Mouse (Mus musculus) midbrain, embryonic 14.5 days (tissue): ENCODE data around the gene Zswim7. TPM values are rescaled to one million over a fixed set of nuclear protein-coding genes. Genes with fewer than 3 reads are reported as not detected.

Source experiments
- ATAC-seq: fragments of 200-750 bp; cut with Nextera tagmentation; 2 replicates; pipeline ENCODE4 v1.8.0; 2017; ENCODE audit warnings: moderate number of reproducible peaks, moderate library complexity; ENCODE audit not compliant: low FRiP score, low TSS enrichment
- DNase-seq: peaks from one replicate; pipeline ENCODE4 v3.0.0-alpha.2; 2015
- H3K27ac ChIP-seq: fragments of 300-500 bp; sonication (generic); replicated peaks from 2 replicates; pipeline ENCODE4 v1.5.1; 2014; ENCODE audit warnings: mild to moderate bottlenecking, low read depth, low read length, moderate library complexity
- H3K27me3 ChIP-seq: fragments of 300-500 bp; sonication (generic); 2 replicates; pipeline ENCODE4 v1.6.1; 2014; ENCODE audit warnings: low read length, control low read depth, mixed read lengths; ENCODE audit not compliant: control insufficient read depth, insufficient read depth
- H3K36me3 ChIP-seq: fragments of 300-500 bp; sonication (generic); 2 replicates; pipeline ENCODE4 v1.6.1; 2014; ENCODE audit warnings: low read length, control low read depth; ENCODE audit not compliant: control insufficient read depth, insufficient read depth
- H3K4me1 ChIP-seq: fragments of 300-500 bp; sonication (generic); 2 replicates; pipeline ENCODE4 v1.6.1; 2014; ENCODE audit warnings: mild to moderate bottlenecking, antibody characterized with exemption, low read length, control low read depth; ENCODE audit not compliant: control insufficient read depth, insufficient read depth
- H3K4me2 ChIP-seq: fragments of 300-500 bp; sonication (generic); 2 replicates; pipeline ENCODE4 v1.6.1; 2014; ENCODE audit warnings: mild to moderate bottlenecking, low read length, moderate library complexity
- H3K4me3 ChIP-seq: fragments of 300-500 bp; sonication (generic); replicated peaks from 2 replicates; pipeline ENCODE4 v1.5.1; 2014; ENCODE audit warnings: low read depth, low read length
- H3K9ac ChIP-seq: fragments of 300-500 bp; sonication (generic); replicated peaks from 2 replicates; pipeline ENCODE4 v1.6.1; 2014; ENCODE audit warnings: mild to moderate bottlenecking, low read length, moderate library complexity
- H3K9me3 ChIP-seq: fragments of 300-500 bp; sonication (generic); 2 replicates; pipeline ENCODE4 v1.6.1; 2016; ENCODE audit warnings: low read length, control low read depth, mixed read lengths; ENCODE audit not compliant: control insufficient read depth
- WGBS: fragments of 180-500 bp; shearing (Covaris S2); extraction: QIAGEN DNeasy Blood & Tissue Kit; methylation state at CpG from one replicate; pipeline ENCODE4 v1.1.7; 2014; 5-methylcytosine and 5-hydroxymethylcytosine counted together
- polyA plus RNA-seq: library from polyadenylated mRNA; unstranded; fragments of >200 nt; fragmentation: Nextera tagmentation; extraction: Ambion mirVana; gene quantifications from 2 replicates; pipeline ENCODE4 v1.2.1, GENCODE M21; 2014

The Zswim7 gene
- polyA plus RNA-seq, 1 experiment from 2014 or later = 11.3 TPM

DNA sequence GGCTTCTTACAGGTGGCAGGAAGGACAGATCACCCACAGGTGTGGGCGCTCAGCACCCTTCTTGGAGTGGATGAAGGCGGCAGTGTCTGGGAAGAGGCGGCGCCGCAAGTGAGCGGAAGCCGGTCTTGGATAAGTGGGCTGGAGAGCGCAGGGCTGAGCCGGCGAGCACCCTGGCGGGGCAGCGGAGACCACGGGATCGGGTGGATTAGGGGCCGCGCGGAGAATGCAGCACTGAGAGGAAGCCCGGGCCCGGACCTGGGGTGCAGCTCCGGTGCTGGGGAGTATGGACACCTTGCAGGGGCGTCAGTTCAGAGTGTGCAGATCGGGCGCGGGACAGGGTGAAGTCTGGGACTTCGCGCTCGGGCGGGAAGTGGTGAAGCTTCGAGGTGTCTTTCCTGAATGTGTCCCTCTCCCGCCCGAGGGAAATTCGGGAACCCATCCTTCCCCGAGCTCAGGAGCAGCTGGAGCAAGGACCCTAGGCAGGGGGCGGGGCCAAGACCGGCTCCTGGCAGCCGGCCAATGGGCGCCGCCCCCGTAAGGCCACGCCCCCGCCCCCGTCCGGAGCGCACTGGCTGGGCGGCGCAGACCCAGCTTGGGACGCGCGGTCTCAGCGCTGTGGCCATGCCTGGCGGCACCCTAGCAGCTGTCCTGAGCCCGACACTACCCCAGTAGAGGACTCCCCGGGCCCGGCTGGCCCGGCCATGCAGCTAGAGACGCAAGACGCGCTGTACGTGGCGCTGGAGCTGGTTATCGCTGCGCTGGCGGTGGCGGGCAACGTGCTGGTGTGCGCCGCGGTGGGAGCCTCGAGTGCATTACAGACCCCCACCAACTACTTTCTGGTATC, 32.6 kb downstream of the Zswim7 start, which contains the start of gene Adora2b:
Adora2b (plus strand) TSS at position 584 of the 844 bp plus-strand sequence.
- Histone ChIP-seq H3K4me3 (peak within 1 kb of the TSS; percentile 62), H3K4me1 (0 out of 2 replicates have a peak, but pooled peaks cover 10% of the 10 kb centered on the region), H3K9me3 (no peaks in the 10 kb centered on the region), H3K27me3 (peaks cover 29% of the 10 kb centered on the region), H3K4me2 (peak within 1 kb of the TSS; percentile 99), H3K27ac (no peak within 1 kb of the TSS), H3K9ac (peak within 1 kb of the TSS; percentile 44), H3K36me3 (no peaks in the 10 kb centered on the region)
- WGBS = under 1% methylated on average over 69 of the region's 69 CpGs
- ATAC-seq (peak; percentile 83), DNase-seq (peak; percentile 88)

DNA sequence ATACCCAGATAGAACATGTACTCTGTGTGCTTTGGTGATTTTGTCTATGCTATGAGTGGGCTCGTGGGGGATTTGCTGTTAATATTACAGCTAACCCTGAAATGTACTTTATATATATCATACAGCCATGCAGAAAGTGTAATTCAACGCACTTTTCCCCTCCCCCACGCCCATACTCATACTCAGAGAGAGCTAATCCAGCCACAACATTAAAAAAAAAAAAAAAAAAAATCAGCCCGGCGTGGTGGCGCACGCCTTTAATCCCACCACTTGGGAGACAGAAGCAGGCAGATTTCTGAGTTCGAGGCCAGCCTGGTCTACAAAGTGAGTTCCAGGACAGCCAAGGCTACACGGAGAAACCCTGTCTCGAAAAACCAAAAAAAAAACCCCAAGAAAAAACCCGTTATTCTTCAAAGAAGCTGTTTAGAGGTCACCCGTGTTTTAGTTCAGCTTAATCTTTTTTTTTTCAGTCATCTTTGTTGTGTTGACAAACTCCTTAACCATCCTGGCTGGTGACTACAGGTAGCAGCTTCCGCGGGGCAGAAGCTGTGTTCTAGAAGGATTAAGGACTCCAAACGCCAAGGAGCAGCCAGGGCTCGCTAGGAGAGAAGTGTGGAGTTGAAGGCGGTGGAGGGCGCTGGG, 33.3 kb downstream of the Zswim7 start:
- no peaks in the 10 kb centered on the region for H3K36me3 ChIP-seq
- WGBS = 40% methylated on average over 18 of the region's 18 CpGs
- peaks cover 29% of the 10 kb centered on the region for H3K27me3 ChIP-seq
- DNase-seq (peak; percentile 4), ATAC-seq (no peak)
- H3K4me2 ChIP-seq = peak overlapping the region; percentile 99
- H3K4me3 ChIP-seq = peak overlapping the region; percentile 62
- no peaks in the 10 kb centered on the region for H3K9me3 ChIP-seq
- no peak overlapping the region for H3K27ac ChIP-seq
- H3K9ac ChIP-seq = peak overlapping the region; percentile 44; the same call in 1 of the 2 replicates
- H3K4me1 ChIP-seq = 0 out of 2 replicates have a peak, but pooled peaks cover 10% of the 10 kb centered on the region

DNA sequence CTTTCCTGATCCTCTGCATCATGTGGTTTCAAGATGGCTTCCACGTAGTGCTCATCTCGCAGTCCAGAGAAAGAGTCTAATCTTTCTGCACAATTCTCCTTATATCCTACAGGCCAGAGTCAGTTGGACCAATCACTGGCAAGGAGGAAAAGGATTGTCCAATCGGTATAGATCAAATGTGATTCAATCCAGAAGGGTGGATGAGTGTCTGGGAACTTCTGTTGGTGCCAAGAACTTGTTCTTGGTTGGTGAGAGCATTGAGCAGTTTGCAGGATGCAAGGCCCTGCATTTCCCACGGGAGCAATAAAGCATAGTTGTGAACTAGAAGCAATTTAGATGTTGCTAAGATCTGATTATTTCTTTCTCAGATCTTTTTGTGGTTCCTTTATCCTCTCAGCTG, 36.7 kb downstream of the Zswim7 start:
- Histone ChIP-seq H3K4me3 (no peak overlapping the region), H3K9ac (no peak overlapping the region), H3K27ac (no peak overlapping the region), H3K4me1 (0 out of 2 replicates have a peak, but pooled peaks cover 7% of the 10 kb centered on the region), H3K9me3 (no peaks in the 10 kb centered on the region), H3K27me3 (peaks cover 9% of the 10 kb centered on the region), H3K36me3 (no peaks in the 10 kb centered on the region), H3K4me2 (no peak overlapping the region)
- no peak for ATAC-seq
- no peak for DNase-seq
- 89% methylated on average over 4 of the region's 4 CpGs for WGBS

DNA sequence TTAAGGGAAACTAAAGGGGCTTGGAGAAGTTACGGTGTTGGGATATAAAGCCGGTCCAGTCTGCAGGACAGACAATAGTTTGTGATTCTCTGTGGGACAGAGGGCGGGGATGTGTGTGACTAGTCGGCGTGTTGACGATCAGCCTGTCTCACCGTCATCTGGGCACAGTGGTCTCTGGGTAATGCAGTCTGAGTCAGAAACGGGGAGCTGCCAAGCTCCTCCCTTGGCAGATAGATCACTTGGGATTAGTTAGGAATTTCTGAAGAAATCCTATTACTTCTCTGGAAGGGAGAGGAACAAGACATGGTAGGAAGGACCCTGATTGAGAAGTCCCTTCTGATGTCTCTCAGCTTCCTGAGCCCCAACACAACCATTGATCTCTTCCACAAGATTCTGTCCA, 37.3 kb downstream of the Zswim7 start:
- Histone ChIP-seq H3K27me3 (peaks cover 6% of the 10 kb centered on the region), H3K9ac (no peak overlapping the region), H3K4me1 (0 out of 2 replicates have a peak, but pooled peaks cover 3% of the 10 kb centered on the region), H3K4me3 (no peak overlapping the region), H3K4me2 (no peak overlapping the region), H3K36me3 (no peaks in the 10 kb centered on the region), H3K9me3 (no peaks in the 10 kb centered on the region), H3K27ac (no peak overlapping the region)
- DNase-seq = no peak
- ATAC-seq = no peak
- WGBS = 84% methylated on average over 8 of the region's 8 CpGs

DNA sequence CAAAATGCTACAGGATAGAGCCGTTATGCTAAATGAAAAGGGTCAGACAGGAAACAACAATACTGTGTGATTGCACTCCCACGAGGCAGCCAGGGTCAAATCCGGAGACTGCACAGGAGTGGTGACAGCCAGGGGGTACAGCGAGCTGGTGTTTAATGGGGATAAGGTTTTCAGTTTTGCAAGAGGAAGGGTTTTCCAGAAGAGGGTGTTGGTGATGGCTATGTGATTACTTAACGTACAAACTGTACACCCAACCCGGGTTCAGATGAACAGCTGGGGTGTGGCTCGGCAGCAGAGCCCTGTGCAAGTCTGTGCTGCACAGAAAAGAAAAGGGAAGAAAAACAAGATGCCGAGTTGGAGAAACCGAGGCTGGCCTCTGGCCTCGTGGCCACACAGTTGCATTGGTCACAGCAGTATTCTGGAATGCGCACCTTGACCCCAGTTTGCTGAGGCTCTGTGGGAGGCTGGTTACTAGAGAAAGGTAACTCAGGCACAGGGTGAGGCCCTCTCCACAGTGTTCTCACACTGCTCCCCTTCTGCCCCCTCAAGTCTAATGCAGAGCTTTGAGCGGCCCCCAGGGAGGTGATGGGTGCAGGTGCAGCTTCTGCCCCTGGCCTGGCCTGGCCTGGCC, 40.4 kb downstream of the Zswim7 start:
- Histone ChIP-seq H3K4me3 (no peak overlapping the region), H3K9me3 (no peaks in the 10 kb centered on the region), H3K36me3 (no peaks in the 10 kb centered on the region), H3K9ac (no peak overlapping the region), H3K4me1 (no peaks in the 10 kb centered on the region), H3K27me3 (no peaks in the 10 kb centered on the region), H3K4me2 (no peak overlapping the region), H3K27ac (no peak overlapping the region)
- ATAC-seq (no peak), DNase-seq (no peak)
- 85% methylated on average over 12 of the region's 12 CpGs for WGBS

DNA sequence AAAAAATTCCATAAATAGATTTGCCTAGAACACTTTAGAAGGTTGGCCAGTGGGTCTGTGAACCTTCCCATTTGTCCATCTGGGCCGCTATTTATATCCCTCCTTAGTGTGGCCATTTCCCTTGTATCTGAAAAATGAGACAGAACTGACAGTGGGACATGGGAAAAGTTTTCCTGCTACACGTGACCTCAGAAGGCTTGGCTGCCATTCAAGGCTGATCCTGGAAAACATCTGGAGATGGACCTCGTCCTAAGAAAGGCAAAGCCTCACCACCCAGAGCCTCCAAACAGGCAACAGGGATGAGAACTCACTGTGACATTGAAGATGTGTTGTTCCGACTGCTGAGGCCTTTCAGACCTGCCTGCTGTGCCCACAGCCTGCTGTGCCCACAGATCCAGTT, 56.4 kb downstream of the Zswim7 start:
- no peaks in the 10 kb centered on the region for H3K9me3 ChIP-seq
- ATAC-seq = no peak
- no peak overlapping the region for H3K4me3 ChIP-seq
- 76% methylated on average over 4 of the region's 4 CpGs for WGBS
- H3K36me3 ChIP-seq = no peaks in the 10 kb centered on the region
- DNase-seq = no peak
- no peak overlapping the region for H3K9ac ChIP-seq
- no peak overlapping the region for H3K27ac ChIP-seq
- H3K4me2 ChIP-seq = no peak overlapping the region
- no peaks in the 10 kb centered on the region for H3K27me3 ChIP-seq
- no peaks in the 10 kb centered on the region for H3K4me1 ChIP-seq

DNA sequence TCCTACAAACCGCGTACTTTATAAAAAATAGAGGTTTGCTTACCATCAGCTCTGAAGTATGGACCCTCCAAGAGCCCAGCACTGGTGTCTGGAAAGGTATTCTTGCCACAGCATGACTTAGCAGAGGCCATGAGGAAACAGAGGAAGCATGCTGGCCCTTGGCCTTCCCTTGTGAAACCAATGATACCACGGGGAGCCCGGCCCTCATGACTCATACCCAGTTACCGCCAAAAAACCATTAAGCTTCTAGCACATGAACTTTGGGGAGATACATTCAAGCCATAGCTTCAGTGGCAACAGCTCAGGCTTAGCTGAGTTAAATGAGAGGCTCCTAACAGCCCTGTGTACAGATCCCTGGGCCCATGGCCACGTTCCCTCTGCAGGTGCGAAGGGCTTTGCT, 57.2 kb downstream of the Zswim7 start:
- Histone ChIP-seq H3K36me3 (no peaks in the 10 kb centered on the region), H3K27ac (no peak overlapping the region), H3K4me3 (no peak overlapping the region), H3K27me3 (no peaks in the 10 kb centered on the region), H3K4me2 (no peak overlapping the region), H3K9ac (no peak overlapping the region), H3K4me1 (no peaks in the 10 kb centered on the region), H3K9me3 (no peaks in the 10 kb centered on the region)
- ATAC-seq = no peak
- no peak for DNase-seq
- 98% methylated on average over 7 of the region's 7 CpGs for WGBS

DNA sequence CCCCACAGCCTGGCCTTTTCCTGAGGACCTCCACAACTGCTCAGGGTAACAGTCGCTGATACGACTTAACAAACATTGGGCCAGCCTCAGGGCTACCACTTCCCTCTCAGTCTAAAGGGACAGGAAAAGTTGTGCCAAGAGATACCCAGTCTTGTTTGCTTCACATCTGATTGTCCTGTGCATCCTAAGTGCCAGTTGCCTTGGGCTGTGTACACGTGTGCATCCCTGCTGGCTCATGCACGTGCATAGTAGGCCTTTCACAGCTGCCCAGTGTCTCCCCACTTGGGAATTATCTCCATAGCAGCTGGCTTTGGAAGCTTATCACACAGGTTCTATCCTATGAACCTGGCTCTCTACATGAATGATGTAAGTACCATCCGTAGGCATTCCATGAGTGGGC, 57.8 kb downstream of the Zswim7 start:
- Histone ChIP-seq H3K4me3 (no peak overlapping the region), H3K27me3 (no peaks in the 10 kb centered on the region), H3K4me1 (no peaks in the 10 kb centered on the region), H3K36me3 (no peaks in the 10 kb centered on the region), H3K27ac (no peak overlapping the region), H3K9me3 (no peaks in the 10 kb centered on the region), H3K4me2 (no peak overlapping the region), H3K9ac (no peak overlapping the region)
- WGBS = 87% methylated on average over 5 of the region's 5 CpGs
- ATAC-seq (no peak), DNase-seq (no peak)
